Mouse (Mus musculus) cerebellum, adult 2 months (tissue): ENCODE results near the gene Gprc5d.

ENCODE experiments used
- CTCF ChIP-seq: fragments of 200-500 bp; IDR thresholded peaks from 2 replicates; pipeline ENCODE4 v1.5.1; 2011; ENCODE audit warnings: low read depth, mild to moderate bottlenecking, control low read depth, low read length, moderate library complexity, borderline replicate concordance; ENCODE audit not compliant: insufficient read depth
- POLR2A ChIP-seq: fragments of 200-500 bp; IDR thresholded peaks from 2 replicates; pipeline ENCODE4 v1.6.1; 2011; ENCODE audit warnings: low read length, control low read depth, borderline replicate concordance; ENCODE audit not compliant: insufficient read depth

- TF ChIP-seq CTCF (no peak), POLR2A (no peak)
These were observed 35.6 kb upstream of the Gprc5d start for GRCm38 (mm10) chr6:135153719-135154118.
